Mouse (Mus musculus) limb, embryonic 12.5 days (tissue): ENCODE data around the gene Ppm1k. TPM values are rescaled to one million over a fixed set of nuclear protein-coding genes. Genes with fewer than 3 reads are reported as not detected.

Experiments
- polyA plus RNA-seq: library from polyadenylated mRNA; unstranded; fragments of >200 nt; fragmentation: Nextera tagmentation; extraction: Ambion mirVana; gene quantifications from 2 replicates; pipeline ENCODE4 v1.2.1, GENCODE M21; 2016

The Ppm1k gene
- polyA plus RNA-seq, 1 experiment from 2014 or later = 5.2 TPM

Other genes starting within 250 kb of the Ppm1k start
- gene Vmn1r16, start 206.0 kb downstream of the Ppm1k start, polyA plus RNA-seq = not detected in 2 replicates
- not detected in 2 replicates for gene Vmn1r17, start 171.7 kb downstream of the Ppm1k start, polyA plus RNA-seq
- not detected in 2 replicates for gene Vmn1r18, start 139.7 kb downstream of the Ppm1k start, polyA plus RNA-seq
- gene Vmn1r19, start 131.7 kb downstream of the Ppm1k start, polyA plus RNA-seq = not detected in 2 replicates
- gene Vmn1r20, start 106.5 kb downstream of the Ppm1k start, polyA plus RNA-seq = not detected in 2 replicates
- gene Herc6, start 45.5 kb upstream of the Ppm1k start, polyA plus RNA-seq = 2.6 and 3.0 TPM in 2 replicates
- gene Pyurf, start 156.6 kb upstream of the Ppm1k start, polyA plus RNA-seq = 17.5 and 17.9 TPM in 2 replicates
- gene Lancl2, start 167.1 kb upstream of the Ppm1k start, polyA plus RNA-seq = 37.3 and 37.4 TPM in 2 replicates